ENCODE assay signal across 9 mouse cellular contexts in the genomic region with DNA sequence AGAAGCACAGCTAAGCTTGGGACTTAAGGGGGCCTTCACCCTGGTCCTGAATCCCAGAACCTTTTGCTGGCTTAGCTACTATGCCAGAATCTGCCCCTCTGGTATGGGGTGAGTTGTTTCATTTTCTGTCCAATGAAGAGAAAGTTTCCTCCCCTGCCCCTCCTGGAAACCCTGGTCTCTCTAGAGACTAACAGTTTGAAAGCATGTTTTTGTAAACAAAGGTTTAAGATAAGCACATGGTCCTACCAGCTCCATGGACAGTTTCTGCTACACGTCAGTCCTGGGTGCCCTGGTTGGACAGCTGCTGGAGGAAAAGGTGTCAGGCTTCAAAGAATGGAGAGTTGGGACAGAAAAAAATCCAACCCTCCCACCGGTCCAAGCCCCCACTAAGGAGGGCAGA. TPM values are rescaled to one million over a fixed set of nuclear protein-coding genes. Genes with fewer than 3 reads are reported as not detected.
DNase-seq lines count a peak whose midpoint lies in the region; ATAC-seq and TF ChIP-seq lines count a peak whose summit lies in the region.
"Had no signal": no experiment of that assay in that cellular context is flagged by ENCODE, and none has a peak within 500 bp of the region (broad histone marks: within the 10 kb centered on the region; RNA-seq: fewer than 3 reads in every experiment).

No protein-coding gene starts in this region.

- H3K36me3 ChIP-seq in lung, embryonic 15.5 days = peaks cover 25% of the 10 kb centered on the region
- peaks cover 34% of the 10 kb centered on the region for H3K36me3 ChIP-seq in forebrain, embryonic 10.5 days (replicated peaks)
- peaks cover 29% of the 10 kb centered on the region for H3K36me3 ChIP-seq in limb, embryonic 14.5 days (ENCODE audit: control insufficient read depth, insufficient read depth, low read length)
- peaks cover 46% of the 10 kb centered on the region for H3K36me3 ChIP-seq in neural tube, embryonic 15.5 days

- peak overlapping the region; percentile 88 for H3K9ac ChIP-seq in lung, embryonic 15.5 days
- no peak overlapping the region for H3K9ac ChIP-seq in limb, embryonic 14.5 days (ENCODE audit: low read depth, low read length, severe bottlenecking)
- no peak overlapping the region for H3K9ac ChIP-seq in neural tube, embryonic 15.5 days (replicated peaks)

- peak overlapping the region; percentile 90; the same call in 1 of the 2 replicates for H3K4me2 ChIP-seq in lung, embryonic 15.5 days
- H3K4me2 ChIP-seq in limb, embryonic 14.5 days (replicated peaks; ENCODE audit: low read depth, low read length, severe bottlenecking) = peak overlapping the region; percentile 90
- peak overlapping the region; percentile 97 for H3K4me2 ChIP-seq in neural tube, embryonic 15.5 days

- no peak for DNase-seq in lung, postnatal 4 days
- DNase-seq in forebrain, embryonic 10.5 days (ENCODE audit: extremely low spot score, low spot score) = no peak
- no peak for DNase-seq in limb, embryonic 14.5 days (ENCODE audit: low spot score)
- no peak for DNase-seq in right cerebral cortex, postnatal 10 days (ENCODE audit: low spot score in 2 of 2)
- no peak for DNase-seq in right cerebral cortex, postnatal 14 days
- DNase-seq in embryo, embryonic 9.5 days (ENCODE audit: extremely low spot score) = no peak
- DNase-seq: adrenal gland, postnatal 25 days had no signal

- WGBS in lung, embryonic 15.5 days = 36% methylated on average over 2 of the region's 2 CpGs
- WGBS in forebrain, embryonic 10.5 days = 75% methylated on average over 2 of the region's 2 CpGs
- WGBS in limb, embryonic 14.5 days = 55% methylated on average over 2 of the region's 2 CpGs
- WGBS in neural tube, embryonic 15.5 days = 82% methylated on average over 2 of the region's 2 CpGs

- no peak overlapping the region for H3K27ac ChIP-seq in lung, embryonic 15.5 days
- H3K27ac ChIP-seq in forebrain, embryonic 10.5 days = no peak overlapping the region
- H3K27ac ChIP-seq in limb, embryonic 14.5 days (replicated peaks; ENCODE audit: low read depth, low read length) = no peak overlapping the region
- no peak overlapping the region for H3K27ac ChIP-seq in neural tube, embryonic 15.5 days (replicated peaks)

- H3K4me1 ChIP-seq in lung, embryonic 15.5 days = peaks cover 19% of the 10 kb centered on the region
- peaks cover 30% of the 10 kb centered on the region for H3K4me1 ChIP-seq in forebrain, embryonic 10.5 days
- H3K4me1 ChIP-seq in limb, embryonic 14.5 days (ENCODE audit: control insufficient read depth, insufficient read depth, low read length) = peaks cover 19% of the 10 kb centered on the region
- peaks cover 30% of the 10 kb centered on the region for H3K4me1 ChIP-seq in neural tube, embryonic 15.5 days

- peak overlapping the region; percentile 87; the same call in 1 of the 2 replicates for H3K4me3 ChIP-seq in lung, embryonic 15.5 days
- H3K4me3 ChIP-seq in forebrain, embryonic 10.5 days = peak overlapping the region; percentile 76
- H3K4me3 ChIP-seq in limb, embryonic 14.5 days (replicated peaks; ENCODE audit: low read length) = peak overlapping the region; percentile 87
- H3K4me3 ChIP-seq in neural tube, embryonic 15.5 days (replicated peaks) = no peak overlapping the region

- no peak for TF ChIP-seq POLR2A in limb, embryonic 14.5 days (IDR thresholded peaks at IDR 0.05; ENCODE audit: borderline replicate concordance, extremely low read depth, insufficient read depth, insufficient read length)

- no peaks in the 10 kb centered on the region for H3K9me3 ChIP-seq in lung, embryonic 15.5 days
- no peaks in the 10 kb centered on the region for H3K9me3 ChIP-seq in forebrain, embryonic 10.5 days
- H3K9me3 ChIP-seq in limb, embryonic 14.5 days (ENCODE audit: control insufficient read depth, low read length) = no peaks in the 10 kb centered on the region
- no peaks in the 10 kb centered on the region for H3K9me3 ChIP-seq in neural tube, embryonic 15.5 days (replicated peaks)

- H3K27me3 ChIP-seq in lung, embryonic 15.5 days = no peaks in the 10 kb centered on the region
- no peaks in the 10 kb centered on the region for H3K27me3 ChIP-seq in forebrain, embryonic 10.5 days (ENCODE audit: poor library complexity, severe bottlenecking)
- no peaks in the 10 kb centered on the region for H3K27me3 ChIP-seq in limb, embryonic 14.5 days (ENCODE audit: control insufficient read depth, insufficient read depth, low read length)
- H3K27me3 ChIP-seq in neural tube, embryonic 15.5 days (replicated peaks) = no peaks in the 10 kb centered on the region

- ATAC-seq in lung, embryonic 15.5 days (ENCODE audit: borderline replicate concordance, extremely low read depth, low FRiP score, low TSS enrichment) = no peak
- ATAC-seq in limb, embryonic 14.5 days (ENCODE audit: low FRiP score, low read depth) = no peak
- ATAC-seq in neural tube, embryonic 15.5 days (ENCODE audit: low FRiP score) = no peak

RNA-seq across cellular contexts. Expression of a gene that starts 1.4 kb away (rescaled TPM):
- polyA plus RNA-seq in lung, embryonic 15.5 days (2015; fragmentation: Nextera tagmentation; extraction: Ambion mirVana) = 21.8 and 23.2 TPM in 2 replicates
- polyA plus RNA-seq in forebrain, embryonic 10.5 days (2016; fragmentation: Nextera tagmentation; extraction: Ambion mirVana) = 20.9 and 24.1 TPM in 2 replicates
- polyA plus RNA-seq in limb, embryonic 14.5 days (2012; rRNA removed) = 34.1 and 34.7 TPM in 2 replicates
- 19.2 and 23.2 TPM in 2 replicates for polyA plus RNA-seq in limb, embryonic 14.5 days (2014; fragmentation: Nextera tagmentation; extraction: Ambion mirVana)
- 24.9 and 25.1 TPM in 2 replicates for polyA plus RNA-seq in neural tube, embryonic 15.5 days (2015; fragmentation: Nextera tagmentation; extraction: Ambion mirVana)

RNA-seq across cellular contexts. Expression of a gene that starts 1.4 kb away (rescaled TPM):
- 21.9 and 27.6 TPM in 2 replicates for polyA plus RNA-seq in lung, embryonic 15.5 days (2015; fragmentation: Nextera tagmentation; extraction: Ambion mirVana)
- polyA plus RNA-seq in forebrain, embryonic 10.5 days (2016; fragmentation: Nextera tagmentation; extraction: Ambion mirVana) = 17.4 and 19.2 TPM in 2 replicates
- 46.1 and 62.3 TPM in 2 replicates for polyA plus RNA-seq in limb, embryonic 14.5 days (2012; rRNA removed)
- polyA plus RNA-seq in limb, embryonic 14.5 days (2014; fragmentation: Nextera tagmentation; extraction: Ambion mirVana) = 31.5 and 33.9 TPM in 2 replicates
- 59.2 and 63.6 TPM in 2 replicates for polyA plus RNA-seq in neural tube, embryonic 15.5 days (2015; fragmentation: Nextera tagmentation; extraction: Ambion mirVana)

RNA-seq across cellular contexts. Expression of a gene that starts 10.4 kb away (rescaled TPM):
- 16.1 and 17.1 TPM in 2 replicates for polyA plus RNA-seq in lung, embryonic 15.5 days (2015; fragmentation: Nextera tagmentation; extraction: Ambion mirVana)
- 41.9 and 45.4 TPM in 2 replicates for polyA plus RNA-seq in forebrain, embryonic 10.5 days (2016; fragmentation: Nextera tagmentation; extraction: Ambion mirVana)
- polyA plus RNA-seq in limb, embryonic 14.5 days (2012; rRNA removed) = 27.3 and 34.2 TPM in 2 replicates
- 29.7 and 34.1 TPM in 2 replicates for polyA plus RNA-seq in limb, embryonic 14.5 days (2014; fragmentation: Nextera tagmentation; extraction: Ambion mirVana)
- 54.0 and 54.9 TPM in 2 replicates for polyA plus RNA-seq in neural tube, embryonic 15.5 days (2015; fragmentation: Nextera tagmentation; extraction: Ambion mirVana)

RNA-seq across cellular contexts. Expression of a gene that starts 20.0 kb away (rescaled TPM):
- 16.2 and 16.6 TPM in 2 replicates for polyA plus RNA-seq in lung, embryonic 15.5 days (2015; fragmentation: Nextera tagmentation; extraction: Ambion mirVana)
- polyA plus RNA-seq in forebrain, embryonic 10.5 days (2016; fragmentation: Nextera tagmentation; extraction: Ambion mirVana) = 14.4 and 15.3 TPM in 2 replicates
- 41.4 and 46.0 TPM in 2 replicates for polyA plus RNA-seq in limb, embryonic 14.5 days (2012; rRNA removed)
- 17.7 and 18.2 TPM in 2 replicates for polyA plus RNA-seq in limb, embryonic 14.5 days (2014; fragmentation: Nextera tagmentation; extraction: Ambion mirVana)
- 16.2 and 17.5 TPM in 2 replicates for polyA plus RNA-seq in neural tube, embryonic 15.5 days (2015; fragmentation: Nextera tagmentation; extraction: Ambion mirVana)

RNA-seq across cellular contexts. Expression of a gene that starts 20.1 kb away (rescaled TPM):
- 136 and 137 TPM in 2 replicates for polyA plus RNA-seq in lung, embryonic 15.5 days (2015; fragmentation: Nextera tagmentation; extraction: Ambion mirVana)
- 151 and 153 TPM in 2 replicates for polyA plus RNA-seq in forebrain, embryonic 10.5 days (2016; fragmentation: Nextera tagmentation; extraction: Ambion mirVana)
- polyA plus RNA-seq in limb, embryonic 14.5 days (2012; rRNA removed) = 245 and 269 TPM in 2 replicates
- 110 and 118 TPM in 2 replicates for polyA plus RNA-seq in limb, embryonic 14.5 days (2014; fragmentation: Nextera tagmentation; extraction: Ambion mirVana)
- polyA plus RNA-seq in neural tube, embryonic 15.5 days (2015; fragmentation: Nextera tagmentation; extraction: Ambion mirVana) = 158 and 159 TPM in 2 replicates
